Mouse (Mus musculus) MEL (cell line): ENCODE measurements around the gene Cnot9. TPM values are rescaled to one million over a fixed set of nuclear protein-coding genes. Genes with fewer than 3 reads are reported as not detected.

ENCODE experiments used
- DNase-seq: peaks from one replicate; pipeline ENCODE4 v3.0.0; 2011; ENCODE audit warnings: low read depth, low spot score
- H3K27ac ChIP-seq: 2 replicates; pipeline ENCODE4 v1.5.1; 2012; ENCODE audit warnings: low read depth, mild to moderate bottlenecking, control low read depth, low read length, moderate library complexity; ENCODE audit not compliant: control insufficient read depth
- H3K27me3 ChIP-seq, 2 experiments: fragments of 150-350 bp in 1 of 2; sonication (generic) in 1 of 2; 2 replicates each; pipeline ENCODE4 v1.6.1; 2012; ENCODE audit warnings: low read length in 2 of 2, mild to moderate bottlenecking in 2 of 2, improper control_type of control experiment in 1 of 2, moderate library complexity in 1 of 2; ENCODE audit not compliant: insufficient read depth in 2 of 2, control insufficient read depth in 1 of 2
- H3K36me3 ChIP-seq, 2 experiments: 2 replicates each; pipeline ENCODE4 v1.6.1; 2012 to 2014; ENCODE audit warnings: low read length in 2 of 2, improper control_type of control experiment in 1 of 2, inconsistent platforms in 1 of 2, mild to moderate bottlenecking in 1 of 2; ENCODE audit not compliant: insufficient read depth in 2 of 2, control insufficient read depth in 1 of 2
- H3K4me1 ChIP-seq, 2 experiments: fragments of 150-350 bp in 1 of 2; sonication (generic) in 1 of 2; 2 replicates each; pipeline ENCODE4 v1.6.1; 2012; ENCODE audit warnings: low read length in 2 of 2, improper control_type of control experiment in 1 of 2, mild to moderate bottlenecking in 1 of 2; ENCODE audit not compliant: insufficient read depth in 2 of 2, control insufficient read depth in 1 of 2
- H3K4me3 ChIP-seq, 2 experiments: fragments of 150-350 bp in 1 of 2; sonication (generic) in 1 of 2; 2 replicates each; pipeline ENCODE4 v1.5.1; 2012; ENCODE audit warnings: low read depth in 2 of 2, low read length in 2 of 2, mild to moderate bottlenecking in 2 of 2, moderate library complexity in 2 of 2, control low read depth in 1 of 2, improper control_type of control experiment in 1 of 2; ENCODE audit not compliant: control insufficient read depth in 1 of 2, insufficient read depth in 1 of 2
- H3K79me2 ChIP-seq: 2 replicates; pipeline ENCODE4 v1.6.1; 2012; ENCODE audit warnings: mild to moderate bottlenecking, low read length, moderate library complexity; ENCODE audit not compliant: control insufficient read depth, poor library complexity, insufficient read depth
- H3K9ac ChIP-seq: 2 replicates; pipeline ENCODE4 v1.6.1; 2012; ENCODE audit warnings: low read depth, mild to moderate bottlenecking, control low read depth, low read length, moderate library complexity; ENCODE audit not compliant: control insufficient read depth, poor library complexity, severe bottlenecking
- H3K9me3 ChIP-seq: fragments of 150-350 bp; sonication (generic); replicated peaks from 2 replicates; pipeline ENCODE4 v1.6.1; 2012; ENCODE audit warnings: mild to moderate bottlenecking, low read length, improper control_type of control experiment, moderate library complexity; ENCODE audit not compliant: insufficient read depth
- BHLHE40 ChIP-seq: IDR thresholded peaks from 2 replicates; pipeline ENCODE4 v1.6.1; 2012; ENCODE audit warnings: low read depth, mild to moderate bottlenecking, inconsistent platforms, low read length, improper control_type of control experiment, borderline replicate concordance
- CTCF ChIP-seq, 3 experiments: IDR thresholded peaks in 2 of 3; conservative IDR thresholded peaks in 1 of 3; 2 replicates each; pipeline ENCODE4 v1.5.1; 2011 to 2012; ENCODE audit warnings: low read length in 3 of 3, low read depth in 2 of 3, mild to moderate bottlenecking in 2 of 3, improper control_type of control experiment in 1 of 3, inconsistent platforms in 1 of 3, mixed read lengths in 1 of 3, moderate library complexity in 1 of 3; ENCODE audit not compliant: control insufficient read depth in 1 of 3, insufficient read depth in 1 of 3, poor library complexity in 1 of 3, severe bottlenecking in 1 of 3
- E2F4 ChIP-seq: IDR thresholded peaks from 2 replicates; pipeline ENCODE4 v1.6.1; 2011; ENCODE audit warnings: low read depth, low read length, improper control_type of control experiment, borderline replicate concordance
- ELF1 ChIP-seq: IDR thresholded peaks from 2 replicates; pipeline ENCODE4 v1.6.1; 2014; ENCODE audit warnings: low read depth, mild to moderate bottlenecking, inconsistent platforms, low read length, improper control_type of control experiment, moderate library complexity
- EP300 ChIP-seq, 2 experiments: IDR thresholded peaks; 2 replicates each; pipeline ENCODE4 v1.6.1; 2011; ENCODE audit warnings: improper control_type of control experiment in 2 of 2, low read length in 2 of 2, low read depth in 1 of 2, mild to moderate bottlenecking in 1 of 2
- GABPA ChIP-seq: IDR thresholded peaks from 2 replicates; pipeline ENCODE4 v1.6.1; 2012; ENCODE audit warnings: low read depth, mild to moderate bottlenecking, inconsistent platforms, low read length, improper control_type of control experiment, moderate library complexity
- GATA1 ChIP-seq: IDR thresholded peaks from 2 replicates; pipeline ENCODE4 v1.6.1; 2011; ENCODE audit warnings: low read depth, low read length, improper control_type of control experiment
- JUND ChIP-seq: IDR thresholded peaks from 2 replicates; pipeline ENCODE4 v1.6.1; 2011; ENCODE audit warnings: low read depth, mild to moderate bottlenecking, improper control_type of control experiment, low read length
- MAZ ChIP-seq: IDR thresholded peaks from 2 replicates; pipeline ENCODE4 v1.6.1; 2012; ENCODE audit warnings: low read depth, mild to moderate bottlenecking, inconsistent platforms, low read length, improper control_type of control experiment
- MEF2A ChIP-seq: IDR thresholded peaks from 2 replicates; pipeline ENCODE4 v1.6.1; 2014; ENCODE audit warnings: low read depth, mild to moderate bottlenecking, inconsistent platforms, low read length, improper control_type of control experiment; ENCODE audit not compliant: poor library complexity, insufficient replicate concordance, severe bottlenecking; ENCODE audit errors: extremely low read depth
- MYB ChIP-seq: IDR thresholded peaks from 2 replicates; pipeline ENCODE4 v1.6.1; 2011; ENCODE audit warnings: mild to moderate bottlenecking, low read depth, low read length, improper control_type of control experiment
- NELFE ChIP-seq: IDR thresholded peaks from 2 replicates; pipeline ENCODE4 v1.6.1; 2011; ENCODE audit warnings: low read depth, low read length, improper control_type of control experiment
- NRF1 ChIP-seq: IDR thresholded peaks from 2 replicates; pipeline ENCODE4 v1.6.1; 2014; ENCODE audit warnings: low read depth, mild to moderate bottlenecking, inconsistent platforms, low read length, improper control_type of control experiment, moderate library complexity; ENCODE audit not compliant: poor library complexity, insufficient read depth, severe bottlenecking
- POLR2A ChIP-seq, 2 experiments: IDR thresholded peaks; 2 replicates each; pipeline ENCODE4 v1.6.1; 2011 to 2012; ENCODE audit warnings: low read length in 2 of 2, mild to moderate bottlenecking in 2 of 2, control low read depth in 1 of 2, improper control_type of control experiment in 1 of 2, low read depth in 1 of 2, moderate library complexity in 1 of 2; ENCODE audit not compliant: control insufficient read depth in 1 of 2, insufficient read depth in 1 of 2, poor library complexity in 1 of 2
- POLR2AphosphoS2 ChIP-seq: IDR thresholded peaks from 2 replicates; pipeline ENCODE4 v1.6.1; 2011; ENCODE audit warnings: low read length, improper control_type of control experiment
- RAD21 ChIP-seq: IDR thresholded peaks from 2 replicates; pipeline ENCODE4 v1.6.1; 2011; ENCODE audit warnings: mild to moderate bottlenecking, low read depth, low read length, improper control_type of control experiment
- RCOR1 ChIP-seq: IDR thresholded peaks from 2 replicates; pipeline ENCODE4 v1.6.1; 2012; ENCODE audit warnings: low read depth, mild to moderate bottlenecking, inconsistent platforms, low read length, improper control_type of control experiment
- SIN3A ChIP-seq: IDR thresholded peaks from 2 replicates; pipeline ENCODE4 v1.6.1; 2012; ENCODE audit warnings: low read length, improper control_type of control experiment, inconsistent platforms
- TAL1 ChIP-seq: IDR thresholded peaks from 2 replicates; pipeline ENCODE4 v1.6.1; 2012; ENCODE audit warnings: mild to moderate bottlenecking, inconsistent platforms, low read length, moderate library complexity, mixed read lengths
- TCF12 ChIP-seq: IDR thresholded peaks from 2 replicates; pipeline ENCODE4 v1.6.1; 2014; ENCODE audit warnings: low read depth, mild to moderate bottlenecking, inconsistent platforms, low read length, improper control_type of control experiment, moderate library complexity
- USF1 ChIP-seq: IDR thresholded peaks from 2 replicates; pipeline ENCODE4 v1.6.1; 2014; ENCODE audit warnings: low read depth, mild to moderate bottlenecking, inconsistent platforms, low read length, improper control_type of control experiment, moderate library complexity
- USF2 ChIP-seq, 2 experiments: IDR thresholded peaks; 2 replicates each; pipeline ENCODE4 v1.6.1; 2011 to 2012; ENCODE audit warnings: improper control_type of control experiment in 2 of 2, low read length in 2 of 2, borderline replicate concordance in 1 of 2, inconsistent platforms in 1 of 2, low read depth in 1 of 2, mild to moderate bottlenecking in 1 of 2; ENCODE audit not compliant: insufficient read depth in 1 of 2
- ZMIZ1 ChIP-seq: IDR thresholded peaks from 2 replicates; pipeline ENCODE4 v1.6.1; 2012; ENCODE audit warnings: low read depth, mild to moderate bottlenecking, inconsistent platforms, low read length, improper control_type of control experiment, moderate library complexity
- polyA plus RNA-seq, 2 experiments: library from polyadenylated mRNA; stranded (reverse) in 1 of 2; unstranded in 1 of 2; fragments of >175 nt in 1 of 2; fragments of >200 nt in 1 of 2; gene quantifications; 2 replicates each; pipeline versions ENCODE4 v1.2.1 to v1.2.4; 2012; ENCODE audit warnings: low replicate concordance in 2 of 2, low read depth in 1 of 2; ENCODE audit not compliant: insufficient read length in 2 of 2, insufficient read depth in 1 of 2, missing spikeins in 1 of 2
- total RNA-seq: library from RNA; depleted of rRNA; stranded (reverse); fragments of 300-350 nt; gene quantifications from 2 replicates; pipeline ENCODE4 v1.2.3, GENCODE M21; 2012

The Cnot9 gene
- total and polyA plus RNA-seq, 3 experiments: 65.1 to 85.0 TPM; not detected in 1

- DNase-seq: no peak
- H3K27me3 ChIP-seq: no peaks in the 10 kb centered on the region
- no peaks in the 10 kb centered on the region for H3K9me3 ChIP-seq
- H3K9ac ChIP-seq: no peak overlapping the region
- H3K4me3 ChIP-seq: no peak overlapping the region
- H3K36me3 ChIP-seq: peaks cover 2 to 51% of the 10 kb centered on the region in 2 experiments
- no peak overlapping the region for H3K27ac ChIP-seq
- H3K4me1 ChIP-seq: peaks cover 0 to under 1% of the 10 kb centered on the region in 2 experiments; a peak in 2 of 4 replicates
- H3K79me2 ChIP-seq: no peaks in the 10 kb centered on the region
- no peak for TF ChIP-seq MAZ
- no peak for TF ChIP-seq ELF1
- no peak for TF ChIP-seq USF2 (IDR thresholded peaks at IDR 0.05; ENCODE audit: borderline replicate concordance in 1 of 2, insufficient read depth in 1 of 2, low read depth in 1 of 2, low read length in 2 of 2)
- no peak for TF ChIP-seq NRF1
- TF ChIP-seq SIN3A: no peak
- TF ChIP-seq MEF2A: no peak
- no peak for TF ChIP-seq EP300 (IDR thresholded peaks at IDR 0.05; ENCODE audit: low read depth in 1 of 2, low read length in 2 of 2)
- TF ChIP-seq CTCF (IDR thresholded peaks at IDR 0.05 in 2 of 3, conservative IDR thresholded peaks at IDR 0.05 in 1 of 3; ENCODE audit: control insufficient read depth in 1 of 3, insufficient read depth in 1 of 3, low read depth in 2 of 3, low read length in 3 of 3, poor library complexity in 1 of 3, severe bottlenecking in 1 of 3): no peak
- no peak for TF ChIP-seq POLR2AphosphoS2
- no peak for TF ChIP-seq TAL1
- no peak for TF ChIP-seq MYB
- no peak for TF ChIP-seq RAD21
- TF ChIP-seq ZMIZ1: no peak
- no peak for TF ChIP-seq USF1
- no peak for TF ChIP-seq RCOR1
Measured at GRCm38 (mm10) chr1:74524746-74525145, 18.9 kb downstream of the Cnot9 start.

- no peaks in the 10 kb centered on the region for H3K9me3 ChIP-seq
- H3K36me3 ChIP-seq: peaks cover 0 to 36% of the 10 kb centered on the region in 2 experiments; a peak in 2 of 4 replicates
- H3K4me1 ChIP-seq: no peaks in the 10 kb centered on the region; a peak in 1 of 4 replicates
- no peaks in the 10 kb centered on the region for H3K79me2 ChIP-seq
- H3K27me3 ChIP-seq: no peaks in the 10 kb centered on the region
- no peak overlapping the region for H3K9ac ChIP-seq
- DNase-seq: no peak
- no peak for TF ChIP-seq USF1
- TF ChIP-seq NELFE: no peak
- TF ChIP-seq BHLHE40: no peak
- TF ChIP-seq E2F4: no peak
- TF ChIP-seq GABPA: no peak
- no peak for TF ChIP-seq ELF1
- no peak for TF ChIP-seq GATA1
- TF ChIP-seq POLR2A (IDR thresholded peaks at IDR 0.05; ENCODE audit: control insufficient read depth in 1 of 2, insufficient read depth in 1 of 2, low read depth in 1 of 2, low read length in 2 of 2, poor library complexity in 1 of 2): no peak
- TF ChIP-seq TCF12: no peak
- TF ChIP-seq MEF2A: no peak
- TF ChIP-seq JUND: no peak
- no peak for TF ChIP-seq CTCF (IDR thresholded peaks at IDR 0.05 in 2 of 3, conservative IDR thresholded peaks at IDR 0.05 in 1 of 3; ENCODE audit: control insufficient read depth in 1 of 3, insufficient read depth in 1 of 3, low read depth in 2 of 3, low read length in 3 of 3, poor library complexity in 1 of 3, severe bottlenecking in 1 of 3)
- H3K27ac ChIP-seq: no peak overlapping the region
- no peak overlapping the region for H3K4me3 ChIP-seq
Measured at GRCm38 (mm10) chr1:74528589-74528988, 22.7 kb downstream of the Cnot9 start.
